Mouse (Mus musculus): ENCODE data around the gene Gm2310.

DNA sequence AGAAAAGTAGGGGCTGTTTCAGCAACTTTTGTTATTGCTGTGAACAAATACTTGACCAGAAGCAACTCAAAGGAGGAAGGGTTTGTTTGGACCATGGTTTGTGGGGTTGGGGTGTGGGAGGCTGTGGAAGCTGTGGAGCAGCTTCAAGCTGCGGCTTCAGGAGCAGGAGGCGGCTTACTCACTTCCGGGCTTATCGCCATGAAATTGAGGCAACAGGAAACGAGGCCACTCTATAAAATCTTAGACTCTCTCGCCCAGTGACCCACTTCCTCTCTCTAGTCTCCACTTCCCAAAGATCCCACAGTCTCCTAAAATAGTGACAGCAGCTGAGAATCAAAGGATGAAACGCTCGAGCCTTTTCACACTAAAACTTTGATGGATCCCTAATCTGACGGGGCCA is 7.9 kb downstream of the Gm2310 start:
- TF ChIP-seq CTCF (IDR thresholded peaks at IDR 0.05) (no peak), EP300 (IDR thresholded peaks at IDR 0.05) (no peak)
